Mouse (Mus musculus) gastrocnemius, adult 2 months (tissue): ENCODE results near the gene 9430015G10Rik. TPM values are rescaled to one million over a fixed set of nuclear protein-coding genes. Genes with fewer than 3 reads are reported as not detected.

Source experiments
- DNase-seq: peaks from one replicate; pipeline ENCODE4 v3.0.0; 2022
- H3K27ac ChIP-seq: fragments of 200-600 bp; 2 replicates; pipeline ENCODE4 v1.8.1; 2022; ENCODE audit warnings: mild to moderate bottlenecking
- H3K4me3 ChIP-seq: fragments of 200-600 bp; 2 replicates; pipeline ENCODE4 v1.8.1; 2022; ENCODE audit warnings: mild to moderate bottlenecking, moderate library complexity
- CTCF ChIP-seq: fragments of 200-600 bp; IDR thresholded peaks from 2 replicates; pipeline ENCODE4 v1.8.1; 2022; ENCODE audit warnings: antibody characterized with exemption, mild to moderate bottlenecking, moderate library complexity
- intact Hi-C: fragments of 180-260 bp; cut with DNase I; formaldehyde crosslinking; loops from one replicate; pipeline ENCODE4 v1.15.1; 2025
- total RNA-seq, 2 experiments: library from RNA; stranded (reverse); gene quantifications; 2 replicates each; pipeline ENCODE4 v1.2.3; 2021

Gene 9430015G10Rik
- total RNA-seq, 2 experiments from 2014 or later = 1.9 to 2.3 TPM

GRCm38 (mm10) chr4:156083348-156083747, 26.4 kb upstream of the 9430015G10Rik start:
- intact Hi-C loops = no loop called here
- DNase-seq = no peak
- no peak overlapping the region for H3K4me3 ChIP-seq
- H3K27ac ChIP-seq = no peak overlapping the region
- no peak for TF ChIP-seq CTCF

GRCm38 (mm10) chr4:156084096-156084879, 25.5 kb upstream of the 9430015G10Rik start:
- no peak for TF ChIP-seq CTCF
- intact Hi-C loops = no loop called here
- Histone ChIP-seq H3K4me3 (no peak overlapping the region), H3K27ac (no peak overlapping the region)
- DNase-seq = no peak

- no peak for DNase-seq
- Histone ChIP-seq H3K27ac (no peak overlapping the region), H3K4me3 (no peak overlapping the region)
- intact Hi-C loops = no loop called here
- no peak for TF ChIP-seq CTCF
Measured at GRCm38 (mm10) chr4:156085256-156085655, 24.5 kb upstream of the 9430015G10Rik start.

GRCm38 (mm10) chr4:156087398-156088087, 22.2 kb upstream of the 9430015G10Rik start:
- Histone ChIP-seq H3K4me3 (no peak overlapping the region), H3K27ac (no peak overlapping the region)
- intact Hi-C loops = no loop called here
- DNase-seq = no peak
- no peak for TF ChIP-seq CTCF

- no peak for DNase-seq
- intact Hi-C loops = no loop called here
- TF ChIP-seq CTCF = no peak
- no peak overlapping the region for H3K4me3 ChIP-seq
- no peak overlapping the region for H3K27ac ChIP-seq
Measured at GRCm38 (mm10) chr4:156091236-156091635, 18.5 kb upstream of the 9430015G10Rik start.

- Histone ChIP-seq H3K4me3 (no peak overlapping the region), H3K27ac (no peak overlapping the region)
- DNase-seq = no peak
- TF ChIP-seq CTCF = no peak
- intact Hi-C loops = no loop called here
Measured at GRCm38 (mm10) chr4:156092765-156093164, 17.0 kb upstream of the 9430015G10Rik start.

- intact Hi-C loops = no loop called here
- H3K4me3 ChIP-seq = no peak overlapping the region
- TF ChIP-seq CTCF = no peak
- DNase-seq = no peak
- H3K27ac ChIP-seq = no peak overlapping the region
Measured at GRCm38 (mm10) chr4:156093758-156094157, 16.0 kb upstream of the 9430015G10Rik start.

GRCm38 (mm10) chr4:156096191-156096590, 13.6 kb upstream of the 9430015G10Rik start:
- no peak for DNase-seq
- Histone ChIP-seq H3K4me3 (no peak overlapping the region), H3K27ac (no peak overlapping the region)
- no peak for TF ChIP-seq CTCF
- intact Hi-C loops = no loop called here

GRCm38 (mm10) chr4:156097770-156098366, 11.9 kb upstream of the 9430015G10Rik start:
- Histone ChIP-seq H3K27ac (no peak overlapping the region), H3K4me3 (no peak overlapping the region)
- DNase-seq = no peak
- TF ChIP-seq CTCF = no peak
- intact Hi-C loops = no loop called here

GRCm38 (mm10) chr4:156099427-156099826, 10.4 kb upstream of the 9430015G10Rik start:
- H3K27ac ChIP-seq = no peak overlapping the region
- intact Hi-C loops = no loop called here

GRCm38 (mm10) chr4:156100501-156100900, 9.3 kb upstream of the 9430015G10Rik start:
- no peak overlapping the region for H3K27ac ChIP-seq
- DNase-seq = no peak
- H3K4me3 ChIP-seq = no peak overlapping the region
- TF ChIP-seq CTCF = no peak
- intact Hi-C loops = loop anchor here (5.0 to 10.0 kb wide), 2 partner anchors 68 to 226 kb away; no protein-coding TSS in a partner anchor

More at GRCm38 (mm10) chr4:156099427-156099826, 10.4 kb upstream of the 9430015G10Rik start:
- no peak overlapping the region for H3K4me3 ChIP-seq
- no peak for DNase-seq
- TF ChIP-seq CTCF = no peak

GRCm38 (mm10) chr4:156101481-156101903, 8.3 kb upstream of the 9430015G10Rik start:
- Histone ChIP-seq H3K4me3 (no peak overlapping the region), H3K27ac (no peak overlapping the region)
- peak; percentile 57 for TF ChIP-seq CTCF
- DNase-seq = no peak
- intact Hi-C loops = loop anchor here (1.0 to 10.0 kb wide), 3 partner anchors 69 to 227 kb away; no protein-coding TSS in a partner anchor

GRCm38 (mm10) chr4:156103342-156103741, 6.4 kb upstream of the 9430015G10Rik start:
- intact Hi-C loops = loop anchor here (5.0 to 10.0 kb wide), 2 partner anchors 71 to 229 kb away; no protein-coding TSS in a partner anchor
- TF ChIP-seq CTCF = no peak

More at GRCm38 (mm10) chr4:156103342-156103741, 6.4 kb upstream of the 9430015G10Rik start:
- Histone ChIP-seq H3K4me3 (no peak overlapping the region), H3K27ac (no peak overlapping the region)
- no peak for DNase-seq
